ENCODE assay signal across 9 mouse cellular contexts in genomic region chr16:44680756-44681498, GRCm38 (mm10). TPM values are rescaled to one million over a fixed set of nuclear protein-coding genes. Genes with fewer than 3 reads are reported as not detected.
DNase-seq lines count a peak whose midpoint lies in the region; ATAC-seq and TF ChIP-seq lines count a peak whose summit lies in the region.
"Had no signal": no experiment of that assay in that cellular context is flagged by ENCODE, and none has a peak within 500 bp of the region (broad histone marks: within the 10 kb centered on the region; RNA-seq: fewer than 3 reads in every experiment).

No protein-coding gene starts in this region.

- DNase-seq in intestine, embryonic 14.5 days (ENCODE audit: low spot score) = no peak
- DNase-seq in frontal cortex, adult 2 months (ENCODE audit: extremely low spot score in 1 of 2, low spot score in 1 of 2) = peak; percentile 36 to 69
- DNase-seq in left cerebral cortex, postnatal 36 days (ENCODE audit: low spot score in 2 of 2) = peak; percentile 14 to 40
- no peak for DNase-seq in gastrocnemius, postnatal 25 days
- DNase-seq in gastrocnemius, postnatal 14 days = no peak
- DNase-seq: liver, embryonic 13.5 days had no signal

- H3K9ac ChIP-seq in intestine, embryonic 14.5 days (ENCODE audit: low read length) = no peak overlapping the region
- H3K9ac ChIP-seq in intestine, postnatal 0 days (ENCODE audit: low read depth, low read length) = no peak overlapping the region
- H3K9ac ChIP-seq in hindbrain, embryonic 15.5 days = no peak overlapping the region
- no peak overlapping the region for H3K9ac ChIP-seq in stomach, embryonic 14.5 days (replicated peaks; ENCODE audit: low read depth, low read length)
- H3K9ac ChIP-seq: liver, embryonic 13.5 days had no signal

- ATAC-seq in intestine, embryonic 14.5 days (replicated peaks; ENCODE audit: low FRiP score, low TSS enrichment, low read depth) = no peak
- ATAC-seq in intestine, postnatal 0 days = no peak
- ATAC-seq in hindbrain, embryonic 15.5 days (ENCODE audit: low FRiP score, low read depth) = no peak
- no peak; the same call in 1 of the 2 replicates for ATAC-seq in stomach, embryonic 14.5 days (ENCODE audit: insufficient number of reproducible peaks, insufficient read depth, low FRiP score, low read depth)

- no peaks in the 10 kb centered on the region for H3K27me3 ChIP-seq in intestine, embryonic 14.5 days (replicated peaks; ENCODE audit: control insufficient read depth, insufficient read depth, low read length)
- H3K27me3 ChIP-seq in intestine, postnatal 0 days (replicated peaks; ENCODE audit: control insufficient read depth, insufficient read depth, low read length) = no peaks in the 10 kb centered on the region
- H3K27me3 ChIP-seq in hindbrain, embryonic 15.5 days = no peaks in the 10 kb centered on the region
- no peaks in the 10 kb centered on the region for H3K27me3 ChIP-seq in stomach, embryonic 14.5 days (ENCODE audit: control insufficient read depth, insufficient read depth, low read length)
- H3K27me3 ChIP-seq: liver, embryonic 13.5 days had no signal

- WGBS in intestine, embryonic 14.5 days = 54% methylated on average over 9 of the region's 9 CpGs
- WGBS in intestine, postnatal 0 days = 60% methylated on average over 9 of the region's 9 CpGs
- WGBS in hindbrain, embryonic 15.5 days = 57% methylated on average over 9 of the region's 9 CpGs
- WGBS in stomach, embryonic 14.5 days = 59% methylated on average over 9 of the region's 9 CpGs

- no peak for TF ChIP-seq CTCF in intestine, postnatal 0 days (IDR thresholded peaks at IDR 0.05; ENCODE audit: low read depth)

- H3K36me3 ChIP-seq in intestine, embryonic 14.5 days (ENCODE audit: control insufficient read depth, insufficient read depth, low read length) = no peaks in the 10 kb centered on the region
- no peaks in the 10 kb centered on the region for H3K36me3 ChIP-seq in intestine, postnatal 0 days (ENCODE audit: control insufficient read depth, insufficient read depth)
- H3K36me3 ChIP-seq in hindbrain, embryonic 15.5 days = no peaks in the 10 kb centered on the region
- H3K36me3 ChIP-seq in stomach, embryonic 14.5 days (ENCODE audit: control insufficient read depth, insufficient read depth, low read length) = no peaks in the 10 kb centered on the region
- H3K36me3 ChIP-seq: liver, embryonic 13.5 days had no signal

- intact Hi-C loops in left cerebral cortex, postnatal 36 days (cut with DNase I) = loop anchor here (10.0 kb wide), 1 partner anchor 116 kb away; no protein-coding TSS in a partner anchor
- intact Hi-C loops in gastrocnemius, postnatal 14 days (cut with DNase I; ENCODE audit: low total_unique reads) = no loop called here

- H3K4me1 ChIP-seq in intestine, embryonic 14.5 days (replicated peaks; ENCODE audit: control insufficient read depth, insufficient read depth, low read length) = peaks cover 4% of the 10 kb centered on the region; the same call in 1 of the 2 replicates
- no peaks in the 10 kb centered on the region for H3K4me1 ChIP-seq in intestine, postnatal 0 days (replicated peaks; ENCODE audit: control insufficient read depth, insufficient read depth, low read length)
- peaks cover 32% of the 10 kb centered on the region for H3K4me1 ChIP-seq in hindbrain, embryonic 15.5 days (replicated peaks)
- H3K4me1 ChIP-seq in stomach, embryonic 14.5 days (ENCODE audit: control insufficient read depth, insufficient read depth, low read length) = 0 out of 2 replicates have a peak, but pooled peaks cover 4% of the 10 kb centered on the region
- H3K4me1 ChIP-seq: liver, embryonic 13.5 days had no signal

- H3K4me3 ChIP-seq in intestine, embryonic 14.5 days (ENCODE audit: low read depth, low read length) = no peak overlapping the region
- H3K4me3 ChIP-seq in intestine, postnatal 0 days (ENCODE audit: low read depth, low read length) = no peak overlapping the region
- H3K4me3 ChIP-seq in hindbrain, embryonic 15.5 days = no peak overlapping the region
- H3K4me3 ChIP-seq in stomach, embryonic 14.5 days (ENCODE audit: low read depth, low read length) = no peak overlapping the region
- H3K4me3 ChIP-seq: liver, embryonic 13.5 days had no signal

- peaks cover 5% of the 10 kb centered on the region; the same call in 1 of the 2 replicates for H3K9me3 ChIP-seq in intestine, embryonic 14.5 days (ENCODE audit: control insufficient read depth, low read length)
- H3K9me3 ChIP-seq in intestine, postnatal 0 days (ENCODE audit: control insufficient read depth) = no peaks in the 10 kb centered on the region
- H3K9me3 ChIP-seq in hindbrain, embryonic 15.5 days = no peaks in the 10 kb centered on the region
- no peaks in the 10 kb centered on the region; the same call in 1 of the 2 replicates for H3K9me3 ChIP-seq in stomach, embryonic 14.5 days (ENCODE audit: control insufficient read depth, low read depth, low read length)

- H3K4me2 ChIP-seq in intestine, embryonic 14.5 days (ENCODE audit: low read length) = no peak overlapping the region
- no peak overlapping the region for H3K4me2 ChIP-seq in intestine, postnatal 0 days (replicated peaks; ENCODE audit: low read depth)
- no peak overlapping the region for H3K4me2 ChIP-seq in hindbrain, embryonic 15.5 days
- no peak overlapping the region for H3K4me2 ChIP-seq in stomach, embryonic 14.5 days (replicated peaks; ENCODE audit: low read depth, low read length)
- H3K4me2 ChIP-seq: liver, embryonic 13.5 days had no signal

- peak overlapping the region; percentile 67; the same call in 1 of the 2 replicates for H3K27ac ChIP-seq in intestine, embryonic 14.5 days (ENCODE audit: low read depth)
- H3K27ac ChIP-seq in intestine, postnatal 0 days (ENCODE audit: low read depth, low read length) = no peak overlapping the region
- H3K27ac ChIP-seq in hindbrain, embryonic 15.5 days (replicated peaks) = peak overlapping the region; percentile 68
- H3K27ac ChIP-seq in stomach, embryonic 14.5 days (ENCODE audit: low read length) = peak overlapping the region; percentile 52; the same call in 1 of the 2 replicates
- H3K27ac ChIP-seq: liver, embryonic 13.5 days had no signal

RNA-seq across cellular contexts. Expression of gene Nepro, which starts 43.2 kb away (rescaled TPM):
- polyA plus RNA-seq in intestine, embryonic 14.5 days (2014; fragmentation: Nextera tagmentation; extraction: Ambion mirVana) = 11.3 and 12.8 TPM in 2 replicates
- polyA plus RNA-seq in intestine, postnatal 0 days (2015; fragmentation: Nextera tagmentation; extraction: Ambion mirVana) = 2.2 and 2.3 TPM in 2 replicates
- 3.2 and 3.9 TPM in 2 replicates for polyA plus RNA-seq in frontal cortex, adult 2 months (2012; rRNA removed)
- 4.3 and 4.4 TPM in 2 replicates for polyA plus RNA-seq in hindbrain, embryonic 15.5 days (2015; fragmentation: Nextera tagmentation; extraction: Ambion mirVana)
- total RNA-seq in left cerebral cortex, postnatal 36 days (2021) = 1 to 10 TPM; 4.0 to 5.4 TPM
- 9.3 and 10.0 TPM in 2 replicates for polyA plus RNA-seq in stomach, embryonic 14.5 days (2014; fragmentation: Nextera tagmentation; extraction: Ambion mirVana)
- 1 to 10 TPM; 3.2 to 4.3 TPM for total RNA-seq in gastrocnemius, postnatal 25 days (2021)
- 1 to 10 TPM; 3.6 to 4.2 TPM for total RNA-seq in gastrocnemius, postnatal 14 days (2021)

Comparison
In these comparisons a context has a peak if more than half of its experiments do, and no peak if none do; other contexts are left out.
1. DNase-seq: peak in frontal cortex, adult 2 months (2 of 2) and left cerebral cortex, postnatal 36 days (2 of 2); none in intestine, embryonic 14.5 days (single experiment), gastrocnemius, postnatal 25 days (single experiment) and gastrocnemius, postnatal 14 days (single experiment).